Mouse (Mus musculus): Measurements from ENCODE around the gene Elfn2. TPM values are rescaled to one million over a fixed set of nuclear protein-coding genes. Genes with fewer than 3 reads are reported as not detected.

Gene Elfn2
- polyA plus RNA-seq, 1 experiment from 2014 or later, result 0.91 TPM

DNA sequence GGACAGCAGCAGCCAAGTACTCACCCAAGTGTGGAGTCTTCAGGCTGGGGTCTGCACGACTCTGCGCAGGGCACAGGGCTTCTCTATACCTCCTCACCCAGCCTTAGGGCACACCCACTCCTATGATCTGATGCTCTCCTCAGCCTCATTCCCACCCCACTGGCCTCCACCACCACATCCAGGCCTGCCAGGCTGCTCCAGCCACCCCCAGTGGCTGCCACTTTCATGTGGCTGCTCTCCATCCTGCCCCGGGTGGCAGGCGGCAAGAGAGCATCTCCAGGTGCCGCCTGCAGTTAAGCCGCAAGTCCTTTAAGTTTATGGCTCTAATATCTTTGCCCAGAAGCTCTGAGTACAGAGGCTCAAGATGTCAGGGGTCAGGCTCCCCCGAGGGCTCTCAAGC, 8.1 kb upstream of the Elfn2 start:
- DNase-seq (ENCODE audit: low spot score), result peak; percentile 70

DNA sequence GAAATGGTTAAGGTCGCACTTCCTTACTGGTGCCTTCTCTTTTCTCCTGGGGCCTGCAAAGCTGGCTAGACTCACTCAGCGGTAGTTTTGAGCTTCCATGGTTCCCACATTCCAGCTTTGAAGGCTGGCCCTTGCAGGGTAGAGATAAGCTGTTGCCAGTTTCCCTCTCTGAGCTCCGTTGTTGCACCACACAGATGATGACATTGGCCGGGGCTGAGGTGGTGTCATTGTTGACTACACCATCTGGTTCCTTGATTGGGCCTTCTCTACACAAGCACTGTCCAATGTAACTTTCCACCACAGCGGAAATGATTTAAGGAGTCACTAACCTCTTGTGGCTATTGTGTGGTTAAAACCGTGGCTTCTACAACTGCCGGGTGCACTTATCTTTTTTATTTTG, 2.0 kb upstream of the Elfn2 start:
- DNase-seq (ENCODE audit: low spot score), result no peak

DNA sequence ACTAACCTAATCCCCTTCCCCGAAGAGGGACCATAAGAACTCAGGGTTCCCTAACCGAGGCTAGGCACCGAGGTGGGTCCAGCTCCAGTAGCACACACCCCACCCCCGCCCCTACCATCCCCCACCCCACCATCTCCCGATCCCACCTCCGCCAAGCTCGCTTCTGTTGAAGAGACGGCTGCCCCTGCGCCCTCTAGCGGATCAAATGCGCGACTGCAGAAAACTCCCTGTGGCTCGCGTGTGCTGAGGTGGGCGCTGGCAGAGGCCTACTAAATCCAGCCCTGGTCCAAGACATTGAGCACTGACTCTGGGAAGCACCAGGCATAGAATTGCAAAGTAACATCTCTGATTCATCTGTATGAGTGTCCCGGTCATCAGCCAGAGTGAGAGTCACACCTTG, 1.5 kb upstream of the Elfn2 start:
- DNase-seq (ENCODE audit: low spot score), result peak; percentile 76

DNA sequence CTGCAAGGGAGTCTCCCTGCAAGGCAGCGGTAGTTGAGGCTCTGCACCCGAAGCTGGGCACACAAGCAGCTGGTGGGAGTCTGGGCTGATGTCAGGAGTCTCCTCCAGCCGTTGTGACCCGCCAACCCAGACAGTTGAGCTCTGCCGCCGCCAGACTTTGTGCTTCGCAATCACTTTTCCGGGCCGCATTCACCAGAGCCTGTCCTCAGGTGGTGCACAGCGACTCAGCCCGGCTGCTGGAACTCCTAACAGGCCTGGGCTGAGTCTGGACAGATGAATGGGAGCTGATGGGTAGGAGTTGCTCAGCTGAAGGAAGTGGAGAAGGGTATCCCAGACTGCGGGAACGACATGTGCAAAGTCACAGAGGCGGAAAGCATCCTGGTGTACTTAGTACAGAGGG, 845 bp upstream of the Elfn2 start:
- no peak for DNase-seq (ENCODE audit: low spot score)

DNA sequence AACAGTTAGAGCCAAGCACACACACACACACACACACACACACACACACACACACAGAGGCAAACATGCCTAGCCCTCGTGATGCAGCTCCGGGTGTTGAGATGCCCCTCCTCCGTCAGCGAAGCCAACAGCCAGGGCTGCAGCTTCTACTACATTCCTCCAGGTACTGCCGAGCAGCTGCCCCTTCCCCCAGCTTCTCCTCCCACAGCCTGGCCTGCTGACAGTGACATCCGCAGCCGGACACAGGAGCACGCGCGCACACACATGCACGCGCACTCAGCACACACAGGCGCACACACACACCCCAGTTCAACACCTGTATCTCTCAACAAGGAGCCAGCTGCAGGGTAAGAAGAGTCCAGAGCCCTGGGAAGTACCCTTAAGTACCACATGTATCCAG, 1.6 kb downstream of the Elfn2 start:
- no peak for DNase-seq (ENCODE audit: low spot score)

DNA sequence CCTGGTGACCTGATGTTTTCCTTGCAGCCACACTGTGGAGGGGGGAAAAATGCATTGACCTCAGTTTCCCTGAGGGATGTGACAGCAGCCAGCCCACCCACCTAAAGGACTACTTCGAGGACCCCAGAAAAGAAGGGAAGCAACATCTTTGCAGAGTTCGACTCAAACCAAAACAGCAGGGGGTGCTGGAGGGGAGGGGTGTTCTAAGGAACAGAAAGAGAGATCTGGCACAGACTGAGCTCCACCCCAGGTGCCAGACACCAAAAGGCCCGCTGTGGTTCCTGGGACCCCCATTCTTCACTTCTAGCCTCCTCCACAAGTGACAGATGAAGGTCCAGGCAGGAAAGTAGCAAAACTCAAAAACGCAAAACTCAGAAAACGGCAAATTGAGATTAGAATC, 2.7 kb downstream of the Elfn2 start:
- DNase-seq (ENCODE audit: low spot score), result peak; percentile 64

DNA sequence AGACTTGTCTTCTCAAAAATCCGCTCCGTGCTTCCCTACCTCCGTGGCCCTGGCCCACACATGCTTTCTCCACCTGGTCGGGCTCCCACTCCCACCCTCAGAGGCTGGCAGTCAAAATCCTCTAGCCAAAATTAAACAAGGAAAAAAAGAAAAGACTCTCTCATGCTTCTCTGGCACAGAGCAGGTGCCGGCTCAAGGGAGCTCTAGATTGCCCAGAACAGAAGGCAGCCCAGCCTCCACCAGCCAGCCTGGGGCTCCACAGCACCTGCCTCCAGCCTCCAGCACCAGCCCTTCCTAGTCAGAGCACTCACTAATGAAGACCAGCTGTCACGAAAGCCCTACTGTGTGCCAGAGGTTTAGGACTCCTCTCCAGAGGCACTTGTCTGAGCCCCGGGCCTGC, 4.8 kb downstream of the Elfn2 start:
- no peak for DNase-seq (ENCODE audit: low spot score)

DNA sequence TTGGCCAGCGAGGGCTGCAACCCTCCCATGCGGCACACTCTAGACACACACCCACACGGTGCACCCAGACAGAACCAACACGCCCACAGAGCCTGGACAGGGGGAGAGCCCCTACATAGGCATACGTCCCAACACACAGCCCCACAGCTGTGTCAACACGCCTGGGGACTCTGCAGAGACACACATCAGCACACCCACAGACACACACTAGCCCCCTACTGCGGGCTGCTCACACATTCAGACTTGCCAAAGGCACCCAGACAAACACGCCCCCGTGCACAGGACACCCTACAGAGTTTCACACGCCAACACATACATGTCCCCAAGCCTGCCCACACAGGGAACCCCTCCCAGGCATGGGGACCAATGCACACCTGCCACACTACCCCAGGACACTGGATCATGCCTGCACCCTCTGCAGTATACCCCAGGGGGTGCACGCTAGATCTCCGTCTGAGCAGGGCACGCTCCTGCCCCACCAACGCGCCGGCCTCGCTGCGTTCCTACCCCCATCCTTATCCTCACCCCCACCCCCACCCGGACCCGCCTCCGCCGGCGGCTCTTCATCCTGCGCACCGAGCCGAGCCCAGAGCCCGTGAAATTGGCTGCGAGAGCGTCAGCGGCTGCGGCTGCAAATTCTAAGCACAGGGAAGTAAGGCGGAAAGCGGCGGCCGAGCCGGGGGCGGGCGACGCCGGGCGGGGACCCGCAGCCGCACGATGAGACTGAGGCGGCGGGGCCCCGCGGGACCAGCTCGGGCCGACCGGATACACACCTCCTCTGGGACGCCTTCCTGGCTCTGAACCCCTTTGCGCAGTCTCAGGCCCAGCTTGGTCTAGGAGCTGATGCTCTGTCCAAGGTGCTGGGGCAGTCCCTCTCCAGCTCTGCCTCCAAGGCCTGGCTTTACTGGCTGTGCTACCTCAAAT, 6.0 kb downstream of the Elfn2 start:
- peak; percentile 49 for DNase-seq (ENCODE audit: low spot score)

DNA sequence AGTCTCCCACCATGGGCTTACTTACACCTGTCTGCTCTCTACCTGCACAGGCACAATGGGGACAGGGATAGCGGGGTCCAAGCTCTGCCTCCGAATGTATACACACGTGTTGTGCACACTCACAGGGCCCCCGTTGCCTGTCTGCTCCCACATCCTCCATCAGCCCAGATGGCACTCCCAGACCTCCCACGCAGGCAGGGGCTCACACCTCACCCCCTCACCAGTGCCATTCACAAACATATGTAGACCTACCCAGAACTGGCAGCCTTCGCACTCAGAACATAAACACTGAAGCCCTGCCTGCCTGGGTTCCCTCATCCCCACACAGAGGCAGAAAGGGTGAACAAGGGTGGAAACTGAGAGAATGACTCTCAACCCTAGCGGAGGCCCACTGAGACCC, 6.6 kb downstream of the Elfn2 start:
- DNase-seq (ENCODE audit: low spot score), result no peak

DNA sequence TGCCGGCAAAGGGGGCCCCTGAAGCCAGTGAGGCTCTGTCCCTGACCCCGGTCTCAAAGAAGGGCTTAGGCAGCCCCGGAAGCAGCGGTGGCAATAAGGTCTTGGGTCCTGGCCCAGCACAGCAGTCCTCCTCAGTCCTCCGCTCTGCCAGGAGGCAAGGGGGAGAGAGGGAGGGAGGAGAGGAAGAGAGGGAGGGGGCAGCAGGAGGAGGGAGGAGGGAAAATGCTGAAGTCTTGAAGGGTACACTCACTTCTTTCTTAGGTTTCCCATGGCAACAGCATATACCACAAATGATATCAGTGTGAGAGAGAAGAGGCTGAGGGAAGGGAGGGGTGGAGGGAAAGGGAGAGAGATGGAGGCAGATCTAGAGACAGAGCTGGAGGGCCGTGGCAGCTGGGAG, 7.9 kb downstream of the Elfn2 start:
- DNase-seq (ENCODE audit: low spot score), result no peak

DNA sequence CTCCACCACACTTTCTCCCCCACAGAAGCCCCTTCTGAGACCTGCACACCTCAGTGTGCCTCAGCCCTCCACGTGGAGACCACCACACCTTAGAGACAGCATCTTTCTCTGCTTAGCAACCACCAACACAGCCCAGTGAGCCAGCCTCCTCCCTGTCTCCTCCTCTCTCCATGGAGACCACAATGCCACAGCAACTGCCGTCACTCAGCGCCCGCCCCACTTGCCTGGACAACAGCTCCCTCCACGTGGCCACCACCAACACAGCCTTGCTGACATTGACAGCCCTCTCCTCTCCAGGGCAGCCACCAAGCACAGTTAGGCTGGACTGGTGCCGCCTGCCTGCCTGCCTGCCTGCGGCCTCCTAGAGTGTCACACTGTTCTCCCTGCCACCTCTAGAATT, 8.8 kb downstream of the Elfn2 start:
- DNase-seq (ENCODE audit: low spot score), result no peak

DNA sequence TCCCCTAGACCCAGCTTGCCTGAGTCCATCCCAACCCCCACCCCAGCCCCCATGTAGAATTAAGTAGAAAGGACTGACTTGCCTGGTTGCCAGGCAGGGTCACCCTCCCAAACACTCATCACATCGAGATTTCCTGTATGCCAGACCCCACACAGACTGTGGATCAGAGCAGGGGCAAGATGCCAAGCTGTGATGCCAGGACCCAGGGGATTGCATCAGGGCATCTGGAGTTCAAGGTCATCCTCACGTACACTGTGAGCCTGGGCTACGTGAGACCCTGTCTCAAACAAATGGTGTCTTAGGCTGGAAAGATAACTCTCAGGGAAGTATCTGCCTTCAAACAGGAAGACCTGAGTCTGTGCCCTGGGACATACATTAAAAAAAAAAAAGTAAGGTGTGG, 11.9 kb downstream of the Elfn2 start:
- no peak for DNase-seq (ENCODE audit: low spot score)

DNA sequence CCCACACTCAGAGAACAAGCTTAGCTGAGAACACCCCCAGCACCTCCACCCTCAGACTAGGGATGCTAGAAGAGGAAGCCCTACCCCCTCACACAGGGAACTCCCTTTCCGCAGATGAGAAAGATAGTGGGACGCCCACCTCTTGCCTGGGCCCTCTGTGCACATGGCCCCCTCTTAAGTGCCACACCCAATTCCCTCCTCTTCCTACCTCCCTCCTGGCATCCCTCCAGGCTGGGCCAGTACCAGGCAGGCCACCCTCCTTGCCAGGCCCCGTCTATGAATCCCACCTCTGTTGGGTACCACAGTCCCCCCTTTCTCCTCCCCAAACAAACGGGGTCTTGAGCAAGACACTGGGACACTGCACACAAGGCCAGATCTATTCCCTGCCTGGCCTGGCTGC, 13.7 kb downstream of the Elfn2 start:
- DNase-seq (ENCODE audit: low spot score), result no peak

DNA sequence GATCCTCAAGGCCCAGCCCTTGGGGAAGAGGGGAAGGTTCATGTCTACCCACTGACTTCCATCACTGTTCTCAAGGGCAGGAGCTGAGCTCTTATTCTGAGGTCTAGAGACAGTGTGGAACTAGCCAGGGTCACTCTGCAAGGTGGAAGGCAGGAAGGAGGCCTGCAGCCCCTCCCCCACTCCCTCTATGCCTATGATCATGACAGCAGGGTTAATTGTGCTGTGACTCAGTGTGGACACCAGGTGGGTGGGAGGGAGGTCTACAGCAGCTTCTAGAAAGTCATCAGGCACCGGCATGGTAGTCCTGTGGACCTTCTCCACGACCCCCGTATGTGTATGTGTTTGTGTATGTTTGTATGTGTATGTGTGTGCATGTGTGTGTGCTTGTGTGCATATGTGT, 14.6 kb downstream of the Elfn2 start:
- DNase-seq (ENCODE audit: low spot score), result no peak

DNA sequence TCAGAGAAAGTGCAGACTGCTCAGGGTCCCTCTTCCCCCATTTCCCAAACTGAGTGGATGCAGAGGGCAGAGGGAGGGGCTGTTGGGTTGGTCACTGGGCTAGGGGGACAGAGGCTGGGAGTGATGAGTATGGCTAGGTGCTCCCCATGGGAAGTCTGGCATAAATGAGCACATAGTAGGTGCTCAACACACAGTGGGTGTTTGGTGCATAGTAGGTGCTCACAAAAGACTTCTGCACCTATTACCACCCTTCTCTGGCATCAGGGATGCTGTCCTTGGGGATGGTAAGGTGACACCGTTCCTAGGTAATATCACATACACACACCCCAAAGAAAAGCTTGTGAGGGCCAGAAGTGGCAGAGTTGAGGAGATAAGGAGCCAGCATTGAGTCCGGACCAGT, 18.2 kb downstream of the Elfn2 start:
- DNase-seq (ENCODE audit: low spot score), result no peak

DNA sequence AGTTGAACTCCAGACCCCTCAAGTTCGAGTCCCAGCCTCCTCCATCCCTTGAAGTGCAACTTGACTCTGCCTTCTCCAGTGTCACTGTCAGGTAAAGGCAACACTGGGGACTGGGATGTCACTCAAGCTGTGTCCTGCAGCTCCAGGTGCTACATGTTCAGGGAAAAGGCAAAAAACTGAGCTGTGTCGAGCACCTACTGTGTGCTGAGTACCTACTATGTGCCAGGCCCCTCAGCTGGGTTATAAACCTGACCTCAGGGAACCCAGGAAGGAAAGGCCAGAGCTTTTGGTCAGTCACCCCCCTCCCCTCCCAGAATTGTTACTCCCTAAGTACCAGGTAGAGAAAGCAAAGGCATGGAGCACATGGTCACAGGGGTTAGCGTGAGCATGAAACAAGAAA, 19.1 kb downstream of the Elfn2 start:
- no peak for DNase-seq (ENCODE audit: low spot score)

DNA sequence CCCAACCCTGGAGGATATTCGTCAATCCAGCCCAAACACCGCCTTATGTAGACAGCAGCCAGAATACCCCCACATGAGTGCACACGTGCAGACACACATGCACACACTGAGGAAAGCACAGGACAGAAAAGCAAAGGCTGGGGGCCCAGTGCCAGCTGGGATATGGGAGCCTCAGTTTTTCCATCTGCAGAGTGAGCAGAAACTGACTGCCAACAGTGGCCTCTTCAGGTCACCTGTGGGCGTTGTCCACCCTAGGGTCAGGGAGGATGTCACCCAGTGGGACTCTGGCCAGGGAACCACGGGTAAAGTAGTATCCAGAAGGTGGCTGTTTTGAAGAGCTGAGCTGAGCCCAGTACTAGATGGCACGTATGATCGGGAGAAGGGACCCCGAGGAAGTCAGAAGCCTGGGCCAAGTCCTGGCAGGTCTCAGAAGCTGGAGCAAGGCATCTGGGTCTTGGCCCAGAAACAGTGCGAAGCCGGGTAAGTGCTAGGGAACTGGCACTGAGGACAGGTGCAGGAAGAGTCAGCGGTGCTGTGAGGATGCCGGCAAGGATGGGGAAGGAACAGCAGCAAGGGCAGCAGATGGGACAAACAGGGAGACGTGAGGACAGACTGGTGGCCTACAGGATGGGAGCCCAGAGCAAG, 20.0 kb downstream of the Elfn2 start:
- DNase-seq (ENCODE audit: low spot score), result no peak

DNA sequence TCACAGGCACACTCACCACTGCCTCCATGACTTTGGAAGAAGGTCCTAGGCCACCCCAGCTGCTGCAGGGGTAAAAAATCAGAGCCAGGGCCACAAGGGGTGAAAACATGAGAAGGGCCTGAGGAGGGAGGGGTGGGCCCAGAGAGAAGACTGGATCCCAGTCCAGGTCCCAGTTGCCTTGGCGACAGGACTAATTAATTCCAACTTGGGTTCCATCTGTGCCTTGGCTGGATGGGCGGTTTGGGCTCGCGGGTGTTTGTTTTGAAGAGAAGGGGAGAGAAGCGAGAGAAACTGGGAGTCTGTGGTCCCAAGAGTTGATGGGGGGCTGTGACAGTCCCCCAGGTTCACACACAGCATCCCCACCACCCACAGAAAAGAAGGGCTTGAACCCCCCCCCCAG, 20.5 kb downstream of the Elfn2 start:
- no peak for DNase-seq (ENCODE audit: low spot score)

DNA sequence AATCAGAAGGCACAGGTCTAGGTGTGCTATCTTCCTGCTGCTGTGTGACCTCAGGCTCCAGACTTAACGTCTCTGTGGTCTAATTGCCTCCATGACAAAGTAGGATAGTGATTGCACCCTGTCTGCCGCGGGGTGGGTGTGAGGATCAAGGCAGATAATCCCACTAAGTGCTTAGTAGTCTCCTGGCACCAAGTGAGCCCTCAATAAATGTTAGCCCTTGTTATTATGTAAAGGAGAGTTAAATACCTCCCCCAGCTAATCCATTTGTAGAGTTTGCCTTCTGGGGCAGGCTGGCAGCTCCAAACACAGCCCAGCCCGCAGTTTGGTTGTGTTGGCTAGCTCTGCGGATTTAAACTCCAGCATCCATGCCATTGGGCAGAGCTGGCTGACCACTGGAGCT, 22.8 kb downstream of the Elfn2 start:
- DNase-seq (ENCODE audit: low spot score), result no peak

DNA sequence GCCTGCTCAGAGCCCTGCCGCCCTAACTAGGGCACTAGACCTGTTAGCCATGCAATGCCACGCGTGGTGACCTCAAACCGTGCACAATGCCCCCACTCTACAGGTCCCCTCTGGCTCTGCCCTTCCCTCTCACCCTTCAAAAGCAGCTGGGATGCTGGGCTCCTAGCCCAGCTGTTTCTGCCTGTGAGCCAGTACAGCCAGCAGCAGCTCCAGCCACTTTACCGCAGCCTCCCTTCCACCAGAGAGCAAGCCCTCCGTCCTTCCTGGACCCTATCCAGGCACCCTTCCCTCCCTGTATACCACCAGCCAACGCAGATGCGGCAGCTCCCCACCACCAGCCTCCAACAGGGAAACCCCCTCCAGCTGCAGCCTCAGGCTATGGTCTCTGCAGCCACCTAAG, 26.1 kb downstream of the Elfn2 start:
- no peak for DNase-seq (ENCODE audit: low spot score)

DNA sequence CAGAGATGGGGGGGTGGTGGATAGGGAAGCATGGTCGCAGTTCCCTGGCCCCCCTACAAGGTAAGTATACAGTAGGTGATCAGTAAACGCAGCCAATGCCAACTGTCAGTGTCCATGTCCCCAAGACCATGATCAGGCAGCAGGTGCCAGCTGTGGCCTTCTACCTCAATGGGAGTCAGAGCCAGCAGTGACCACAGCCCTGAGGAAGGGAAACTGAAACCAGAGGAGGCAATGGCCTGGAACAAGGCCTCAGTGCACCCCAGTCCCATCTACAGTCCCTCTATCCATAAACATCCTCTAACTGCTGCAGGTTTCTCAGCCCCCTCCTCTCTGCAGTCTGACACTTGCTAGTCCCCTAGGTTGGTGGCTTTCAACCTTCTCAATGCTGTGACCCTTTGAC, 27.9 kb downstream of the Elfn2 start:
- no peak for DNase-seq (ENCODE audit: low spot score)

DNA sequence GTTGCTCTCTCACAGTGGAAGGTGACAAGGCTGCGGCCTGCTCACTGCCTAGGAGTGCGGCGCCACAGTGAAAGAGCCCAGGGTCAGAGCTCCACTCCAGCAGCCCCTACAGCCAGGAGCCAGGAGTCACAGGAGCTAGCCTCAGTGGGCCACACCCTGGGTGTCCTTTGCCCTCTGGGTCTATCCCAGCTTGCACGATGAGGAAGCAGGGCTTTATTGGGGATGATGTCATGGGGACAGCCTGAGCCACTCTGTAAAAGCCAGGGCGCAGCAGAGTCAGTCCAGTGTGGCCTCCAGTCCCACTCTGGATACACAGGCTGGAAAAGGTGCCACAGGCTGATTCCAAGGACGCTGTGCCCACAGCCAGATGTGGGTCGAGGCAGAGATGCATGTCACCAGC, 31.7 kb downstream of the Elfn2 start:
- no peak for DNase-seq (ENCODE audit: low spot score)

DNA sequence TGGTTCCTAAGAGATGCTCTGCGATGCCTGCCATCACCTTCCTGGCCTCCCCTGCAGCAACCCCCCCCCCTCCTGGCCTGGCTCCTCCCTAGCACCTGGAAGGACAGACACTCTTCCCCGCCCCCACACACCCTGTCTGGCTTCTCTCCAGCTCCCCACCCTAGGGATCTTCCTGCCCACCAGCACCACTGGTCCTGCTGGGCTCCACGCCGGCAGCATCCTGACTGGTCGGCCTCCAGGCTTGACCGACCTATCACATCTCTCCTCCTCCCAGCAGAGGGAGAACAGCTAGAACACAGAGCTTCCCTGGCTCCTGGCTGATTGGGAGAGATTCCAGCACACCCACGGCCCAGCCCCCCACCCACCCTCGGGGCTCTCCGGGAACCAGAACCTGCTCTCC, 34.5 kb downstream of the Elfn2 start:
- no peak for DNase-seq (ENCODE audit: low spot score)

Data from thymus, postnatal 0 days (tissue).